Mouse (Mus musculus) adipose tissue, adult 10 weeks (tissue): ENCODE data around the gene Nhsl1. TPM values are rescaled to one million over a fixed set of nuclear protein-coding genes. Genes with fewer than 3 reads are reported as not detected.

Experiments used
- polyA plus RNA-seq: library from polyadenylated mRNA; stranded (reverse); fragments of 350-450 nt; fragmentation: Illumina TruSeq; extraction: RNeasy Lipid Tissue Mini Kit (QIAGEN cat#74804); gene quantifications from one replicate; pipeline ENCODE4 v1.2.3, GENCODE M21; 2014; ENCODE audit warnings: low read depth, low replicate concordance

Gene Nhsl1
- 35.9 TPM for polyA plus RNA-seq

GRCm38 (mm10) chr10:18318916-18319481 lies at the start of gene Nhsl1:
Gene Nhsl1 (plus strand): TSS chr10:18318985.

GRCm38 (mm10) chr10:18545813-18546235 lies 227.0 kb downstream of the Nhsl1 start, which contains the start of gene Hebp2:
Gene Hebp2 (minus strand): TSS chr10:18546076.

Other genes with a start within 250 kb of the Nhsl1 start
- 0.94 TPM for gene Ect2l, start 108.1 kb upstream of the Nhsl1 start, polyA plus RNA-seq
- 14.4 TPM for gene Ccdc28a, start 84.0 kb upstream of the Nhsl1 start, polyA plus RNA-seq
- gene Hebp2, start 227.1 kb downstream of the Nhsl1 start, polyA plus RNA-seq: 26.8 TPM